Mouse (Mus musculus): Measurements from ENCODE around the gene Gm9049.
"Not testable (repeated sequence)": the region's sequence is repeated elsewhere in the genome, so short reads cannot be mapped to it uniquely, and the experiment has no call there.

Gene Gm9049

DNA sequence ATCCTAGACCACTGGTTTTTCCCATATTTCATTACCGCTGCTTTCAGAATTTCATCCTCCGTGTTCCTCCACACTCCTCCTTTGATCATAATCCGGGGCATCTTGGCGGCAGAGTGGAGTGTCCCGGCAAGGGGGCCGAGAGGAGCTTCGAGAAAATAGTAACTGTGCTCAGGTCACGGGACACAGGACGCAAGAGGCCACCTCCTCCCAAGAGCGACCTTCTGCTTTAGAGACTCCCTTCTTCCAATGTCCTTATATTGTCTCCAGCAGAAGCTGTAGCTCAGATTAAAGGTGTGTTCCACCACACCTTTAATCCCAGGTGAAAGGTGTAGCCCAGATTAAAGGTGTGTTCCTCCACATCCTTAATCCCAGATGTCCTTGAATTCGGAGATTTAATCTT lies at the start of gene Gm9049:
Gene Gm9049 (minus strand): TSS at position 101 of the 400 bp plus-strand sequence.
- DNase-seq = not testable (repeated sequence)

- DNase-seq = no peak
These were observed 46.0 kb upstream of the Gm9049 start for GRCm38 (mm10) chr10:118399917-118400316.

- peak; percentile 89 for DNase-seq
These were observed 16.5 kb upstream of the Gm9049 start for GRCm38 (mm10) chr10:118370443-118370842.

- DNase-seq = no peak
These were observed 15.6 kb upstream of the Gm9049 start for GRCm38 (mm10) chr10:118369518-118369917.

DNA sequence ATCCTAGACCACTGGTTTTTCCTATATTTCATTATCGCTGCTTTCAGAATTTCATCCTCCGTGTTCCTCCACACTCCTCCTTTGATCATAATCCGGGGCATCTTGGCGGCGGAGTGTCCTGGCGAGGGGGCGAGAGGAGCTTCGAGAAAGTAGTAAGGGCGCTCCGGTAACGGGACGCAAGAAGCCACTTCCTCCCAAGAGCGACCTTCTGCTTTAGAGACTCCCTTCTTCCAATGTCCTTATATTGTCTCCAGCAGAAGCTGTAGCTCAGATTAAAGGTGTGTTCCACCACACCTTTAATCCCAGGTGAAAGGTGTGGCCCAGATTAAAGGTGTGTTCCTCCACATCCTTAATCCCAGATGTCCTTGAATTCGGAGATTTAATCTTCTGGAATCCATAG lies 5.3 kb downstream of the Gm9049 start, which contains the start of gene Gm9048:
Gene Gm9048 (minus strand): TSS at position 101 of the 400 bp plus-strand sequence.
- not testable (repeated sequence) for DNase-seq

DNA sequence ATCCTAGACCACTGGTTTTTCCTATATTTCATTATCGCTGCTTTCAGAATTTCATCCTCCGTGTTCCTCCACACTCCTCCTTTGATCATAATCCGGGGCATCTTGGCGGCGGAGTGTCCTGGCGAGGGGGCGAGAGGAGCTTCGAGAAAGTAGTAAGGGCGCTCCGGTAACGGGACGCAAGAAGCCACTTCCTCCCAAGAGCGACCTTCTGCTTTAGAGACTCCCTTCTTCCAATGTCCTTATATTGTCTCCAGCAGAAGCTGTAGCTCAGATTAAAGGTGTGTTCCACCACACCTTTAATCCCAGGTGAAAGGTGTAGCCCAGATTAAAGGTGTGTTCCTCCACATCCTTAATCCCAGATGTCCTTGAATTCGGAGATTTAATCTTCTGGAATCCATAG lies 10.8 kb downstream of the Gm9049 start, which contains the start of gene Gm9046:
Gene Gm9046 (minus strand): TSS at position 101 of the 400 bp plus-strand sequence.
- not testable (repeated sequence) for DNase-seq

DNA sequence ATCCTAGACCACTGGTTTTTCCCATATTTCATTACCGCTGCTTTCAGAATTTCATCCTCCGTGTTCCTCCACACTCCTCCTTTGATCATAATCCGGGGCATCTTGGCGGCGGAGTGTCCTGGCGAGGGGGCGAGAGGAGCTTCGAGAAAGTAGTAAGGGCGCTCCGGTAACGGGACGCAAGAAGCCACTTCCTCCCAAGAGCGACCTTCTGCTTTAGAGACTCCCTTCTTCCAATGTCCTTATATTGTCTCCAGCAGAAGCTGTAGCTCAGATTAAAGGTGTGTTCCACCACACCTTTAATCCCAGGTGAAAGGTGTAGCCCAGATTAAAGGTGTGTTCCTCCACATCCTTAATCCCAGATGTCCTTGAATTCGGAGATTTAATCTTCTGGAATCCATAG lies 16.2 kb downstream of the Gm9049 start, which contains the start of gene Gm9045:
Gene Gm9045 (minus strand): TSS at position 101 of the 400 bp plus-strand sequence.
- not testable (repeated sequence) for DNase-seq

- not testable (repeated sequence) for DNase-seq
These were observed 21.6 kb downstream of the Gm9049 start, which contains the start of gene Gm9044 for GRCm38 (mm10) chr10:118332308-118332707. Gene Gm9044 (minus strand): TSS chr10:118332408.

GRCm38 (mm10) chr10:118326869-118327268 lies 27.0 kb downstream of the Gm9049 start, which contains the start of gene Gm9040:
Gene Gm9040 (minus strand): TSS chr10:118326969.
- DNase-seq = not testable (repeated sequence)

DNA sequence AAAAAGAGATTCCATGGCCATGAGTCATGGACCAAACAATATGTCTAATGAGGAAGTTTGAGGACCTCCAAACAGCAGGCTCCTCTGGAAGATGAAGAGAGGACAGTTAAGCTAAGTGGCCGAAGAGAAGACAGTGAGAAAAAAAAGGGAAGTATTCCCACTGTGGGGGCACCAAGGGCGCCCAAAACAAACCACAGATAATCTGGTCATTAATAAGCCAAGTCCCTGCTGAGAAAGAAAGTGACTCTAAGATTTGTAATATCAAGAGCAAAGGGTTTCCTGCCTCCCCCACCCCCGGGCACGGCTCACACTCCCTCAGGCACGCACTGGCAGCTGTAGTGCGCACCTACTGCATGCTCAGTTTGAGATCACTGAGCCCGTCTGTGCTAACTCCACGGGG lies 34.9 kb downstream of the Gm9049 start:
- DNase-seq = no peak

DNA sequence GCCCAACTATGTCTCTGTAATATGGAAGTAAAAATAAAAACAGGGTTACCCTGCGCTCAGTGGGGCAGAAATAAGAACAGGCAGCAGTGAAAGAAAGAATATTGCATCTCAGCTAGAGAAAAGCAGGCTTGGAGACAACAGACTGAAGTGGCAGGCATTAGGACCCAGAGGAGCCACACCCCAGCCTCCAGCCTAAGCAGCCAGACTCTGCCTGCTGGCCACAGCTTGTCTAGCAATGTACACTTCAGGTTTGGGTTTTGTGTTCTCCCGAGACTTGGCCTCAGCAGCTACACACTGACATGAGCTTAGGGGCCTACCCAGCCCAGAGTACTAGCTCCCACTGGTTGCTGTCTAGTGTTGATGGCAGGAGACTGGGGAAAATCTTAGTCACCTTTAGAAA lies 51.8 kb downstream of the Gm9049 start:
- peak; percentile 10 for DNase-seq
